Mouse (Mus musculus) erythroblast, embryonic 14.5 days (primary cell): Measurements from ENCODE around the gene Tpd52l1.

Experiments
- GATA1 ChIP-seq: IDR thresholded peaks from 2 replicates; pipeline ENCODE4 v1.6.1; 2012; ENCODE audit warnings: low read length, inconsistent platforms, mixed read lengths
- TAL1 ChIP-seq: IDR thresholded peaks from 3 replicates; pipeline ENCODE4 v1.6.1; 2012; ENCODE audit warnings: low read length, inconsistent platforms, mixed read lengths

DNA sequence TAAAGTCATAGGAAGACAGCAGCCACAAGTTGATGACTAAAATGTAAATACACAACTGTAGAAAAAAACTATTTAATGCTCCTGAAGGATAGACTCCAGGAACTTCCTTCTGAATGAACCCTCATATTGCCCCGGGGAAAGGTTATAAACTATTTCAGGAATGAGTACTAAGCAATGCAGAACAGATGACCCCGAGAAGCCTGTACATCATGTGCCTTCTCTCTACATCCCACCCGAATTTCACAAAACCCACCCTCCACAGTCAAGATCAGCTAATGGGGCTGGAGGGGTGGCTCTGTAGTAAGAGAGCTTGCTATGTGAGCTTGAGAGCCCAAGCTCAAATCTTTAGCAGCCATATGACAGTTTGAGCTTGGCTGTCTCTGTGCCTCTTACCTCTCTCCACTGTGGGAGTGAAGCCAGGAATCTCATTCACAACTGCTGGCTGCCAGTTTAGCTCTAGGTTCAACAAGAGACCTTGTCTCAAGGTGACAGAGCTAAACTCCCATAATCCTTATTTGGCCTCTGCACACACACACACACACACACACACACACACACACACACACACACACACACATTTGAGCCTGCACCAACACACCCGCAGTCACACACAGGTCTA is 54.9 kb downstream of the Tpd52l1 start:
- TF ChIP-seq GATA1 (no peak), TAL1 (no peak)
